Mouse (Mus musculus) urinary bladder, postnatal 4 days (tissue): Measurements from ENCODE around the gene Rap1a.

ENCODE experiments used
- DNase-seq, 2 experiments: peaks; one replicate each; pipeline ENCODE4 v3.0.0; 2021 to 2022; ENCODE audit warnings: low spot score in 2 of 2

Rap1a gene

GRCm38 (mm10) chr3:105806519-105807249, 5.5 kb upstream of the Rap1a start:
- DNase-seq, result no peak

- DNase-seq, result no peak
These were observed 2.5 kb upstream of the Rap1a start for GRCm38 (mm10) chr3:105803600-105803999.

GRCm38 (mm10) chr3:105800675-105801190, 403 bp downstream of the Rap1a start:
- no peak for DNase-seq

GRCm38 (mm10) chr3:105800156-105800674, 921 bp downstream of the Rap1a start:
- no peak for DNase-seq

DNA sequence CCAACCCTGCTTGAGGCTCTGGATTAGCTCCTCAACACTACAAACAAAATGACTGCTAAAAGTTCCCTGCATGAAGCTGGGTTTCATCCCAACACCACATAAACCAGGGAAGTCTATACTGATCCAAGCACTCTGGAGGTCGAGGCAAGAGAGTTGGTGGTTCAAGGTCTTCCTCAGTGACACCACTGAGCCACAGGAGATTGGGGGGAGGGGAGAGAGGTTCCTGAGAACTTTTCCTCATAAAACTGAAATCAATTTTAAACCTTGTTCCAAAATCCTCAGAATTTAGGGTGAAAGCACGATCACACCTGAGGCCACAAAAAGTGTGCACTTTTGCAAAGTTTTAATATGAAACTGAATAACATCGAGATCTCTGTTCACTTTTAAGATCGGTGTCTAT, 1.8 kb downstream of the Rap1a start:
- DNase-seq, result no peak

DNA sequence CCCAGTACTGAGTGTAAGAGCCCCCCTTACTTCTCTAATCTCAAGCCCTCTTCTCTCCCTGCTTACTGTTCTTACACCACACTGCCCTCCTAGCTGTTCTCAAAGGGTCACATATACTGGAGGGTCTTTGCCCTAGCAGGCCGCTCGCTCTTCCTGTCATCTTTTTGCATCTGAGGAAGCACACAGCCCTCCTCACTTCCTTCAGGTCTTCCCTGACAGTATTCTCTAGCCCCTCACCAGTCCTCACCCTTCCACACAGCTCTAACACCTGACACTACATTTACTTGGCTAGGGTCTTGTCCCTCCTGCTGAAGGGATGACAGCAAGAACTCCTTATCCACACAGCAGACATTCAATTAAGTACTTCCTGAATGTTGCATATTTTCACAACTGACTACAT, 2.4 kb downstream of the Rap1a start:
- DNase-seq, result no peak

DNA sequence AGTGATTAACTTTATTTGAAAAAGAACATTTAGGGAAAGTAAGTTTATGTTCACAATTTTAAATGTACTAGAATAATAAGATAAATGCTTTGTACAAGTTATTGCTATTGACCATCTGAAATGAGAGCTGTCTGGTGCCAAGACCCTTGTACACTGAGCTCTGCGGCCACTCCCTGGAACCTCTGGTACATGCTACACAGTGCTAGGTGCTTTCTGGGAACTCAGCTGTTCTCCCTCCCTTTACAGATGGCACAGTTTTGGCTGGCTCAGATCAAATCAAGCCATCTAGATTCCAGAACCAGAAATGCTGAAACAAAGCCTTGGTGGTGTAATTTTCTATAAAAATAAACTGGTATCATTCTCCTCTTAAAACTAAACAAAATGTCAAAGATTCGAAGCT, 3.7 kb downstream of the Rap1a start:
- DNase-seq, result no peak

GRCm38 (mm10) chr3:105796761-105797160, 4.4 kb downstream of the Rap1a start:
- no peak for DNase-seq

- no peak for DNase-seq
These were observed 6.8 kb downstream of the Rap1a start for GRCm38 (mm10) chr3:105794309-105794708.

DNA sequence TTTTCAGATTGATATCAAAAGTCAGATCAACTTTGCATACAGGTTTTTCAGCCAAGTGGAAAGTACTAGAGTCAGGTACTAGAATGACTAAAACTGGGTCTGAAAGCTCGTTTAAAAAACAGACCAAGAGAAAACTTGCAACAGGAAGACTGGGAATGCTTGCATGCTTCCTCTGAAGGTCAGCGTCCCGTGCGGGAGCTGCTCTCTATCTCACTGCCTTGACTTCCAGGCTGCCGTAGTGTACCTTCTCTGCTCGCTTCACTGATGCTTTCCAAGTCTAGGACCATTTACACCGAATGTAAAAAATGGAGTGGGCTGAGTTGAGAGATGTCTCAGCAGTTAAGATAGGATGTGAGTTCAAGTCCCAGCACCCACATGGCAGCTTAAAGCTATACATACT, 8.8 kb downstream of the Rap1a start:
- DNase-seq, result no peak

- no peak for DNase-seq
These were observed 10.0 kb downstream of the Rap1a start for GRCm38 (mm10) chr3:105791129-105791528.

DNA sequence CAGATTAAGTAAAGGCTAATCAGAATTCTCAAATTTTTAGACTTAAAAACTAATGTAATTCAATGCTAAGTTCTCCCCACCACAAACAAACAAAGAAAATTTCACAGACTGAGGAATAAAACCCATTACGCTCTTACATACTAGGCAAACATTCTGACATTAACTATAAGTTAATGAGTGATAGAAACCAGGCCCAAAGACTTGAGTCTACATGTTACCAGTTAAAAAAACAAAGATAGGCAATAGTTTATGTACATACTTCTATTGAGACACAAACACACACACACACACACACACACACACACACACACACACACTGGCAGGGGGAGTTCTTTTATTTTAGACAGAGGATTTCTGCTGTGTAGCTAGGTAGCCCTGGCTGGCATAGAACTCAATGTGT, 10.8 kb downstream of the Rap1a start:
- DNase-seq, result no peak

DNA sequence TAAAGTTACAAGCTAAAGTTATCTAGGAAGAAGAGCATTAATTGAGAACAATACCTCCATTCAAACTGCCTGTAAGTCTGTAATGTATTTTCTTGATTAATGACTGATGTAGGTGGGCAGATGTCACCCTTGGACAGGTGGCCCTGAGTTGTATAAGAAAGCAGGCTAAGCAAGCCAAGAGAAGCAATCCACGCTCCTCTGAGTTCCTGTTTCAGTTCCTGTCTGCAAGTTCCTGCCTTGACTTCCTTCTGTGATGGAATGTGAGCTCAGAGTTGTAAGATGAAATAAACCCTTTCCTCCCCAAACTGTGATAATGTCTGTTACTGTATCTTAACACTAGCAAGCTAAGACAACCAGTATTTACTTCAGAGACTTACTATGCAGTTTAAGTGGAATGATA, 11.4 kb downstream of the Rap1a start:
- no peak for DNase-seq

- no peak for DNase-seq
These were observed 13.8 kb downstream of the Rap1a start for GRCm38 (mm10) chr3:105787328-105787727.

GRCm38 (mm10) chr3:105785865-105786264, 15.3 kb downstream of the Rap1a start:
- no peak for DNase-seq

DNA sequence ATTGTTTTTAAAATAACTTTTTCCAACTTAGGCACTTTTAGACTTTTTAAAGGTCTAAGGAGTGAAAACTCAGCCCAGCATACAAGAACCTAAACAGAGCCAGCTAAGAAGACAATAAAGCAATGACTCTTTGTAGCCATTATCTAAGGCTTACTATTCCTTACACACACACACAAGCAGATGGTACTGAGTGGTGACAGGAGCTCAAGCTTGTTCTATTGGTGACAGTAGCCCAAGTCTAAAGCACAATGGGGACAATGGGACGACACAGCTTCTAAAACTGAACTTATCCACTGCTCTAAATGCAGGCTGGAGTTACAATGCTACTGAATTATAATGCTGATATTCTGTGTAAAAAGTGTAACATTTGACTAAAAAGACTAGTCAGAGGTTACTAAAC, 17.3 kb downstream of the Rap1a start:
- DNase-seq, result no peak

DNA sequence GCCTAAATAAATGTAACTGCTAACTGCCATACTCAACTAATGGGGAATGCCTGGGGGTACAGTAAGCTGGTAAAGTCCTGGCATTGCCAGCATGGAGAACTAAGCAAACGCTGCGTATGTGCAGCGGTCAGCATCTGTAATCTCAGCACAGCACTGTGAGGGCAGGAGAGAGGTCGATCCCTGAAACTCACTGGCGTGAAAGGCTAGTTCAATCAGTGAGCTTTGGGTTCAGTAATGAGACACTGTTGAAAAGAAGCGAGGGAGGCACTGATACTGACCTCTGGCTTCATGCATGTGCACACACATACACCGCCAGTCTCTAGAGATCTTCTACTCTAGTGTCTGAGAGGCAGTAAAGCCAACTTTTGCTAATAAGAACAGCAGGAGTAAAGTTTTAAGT, 18.7 kb downstream of the Rap1a start:
- DNase-seq, result no peak

GRCm38 (mm10) chr3:105777997-105778396, 23.1 kb downstream of the Rap1a start:
- DNase-seq, result no peak

DNA sequence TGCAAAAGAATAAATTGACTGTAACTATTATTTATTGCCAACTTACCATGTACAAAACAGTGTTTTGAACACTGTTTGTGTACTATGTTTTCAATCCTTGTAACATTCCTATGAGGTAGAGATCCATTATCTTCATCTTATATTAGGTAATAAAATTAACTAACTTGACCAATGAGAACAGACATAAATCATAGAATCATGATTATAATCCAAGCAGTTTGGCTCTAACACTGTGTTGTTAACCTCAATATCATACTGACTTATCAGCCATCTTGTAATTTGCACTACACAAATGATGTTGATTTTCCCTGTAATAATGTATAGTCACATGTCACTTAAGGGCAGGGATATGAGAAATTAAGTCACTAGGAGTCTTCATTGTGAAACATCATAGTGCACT, 26.6 kb downstream of the Rap1a start:
- DNase-seq, result no peak

DNA sequence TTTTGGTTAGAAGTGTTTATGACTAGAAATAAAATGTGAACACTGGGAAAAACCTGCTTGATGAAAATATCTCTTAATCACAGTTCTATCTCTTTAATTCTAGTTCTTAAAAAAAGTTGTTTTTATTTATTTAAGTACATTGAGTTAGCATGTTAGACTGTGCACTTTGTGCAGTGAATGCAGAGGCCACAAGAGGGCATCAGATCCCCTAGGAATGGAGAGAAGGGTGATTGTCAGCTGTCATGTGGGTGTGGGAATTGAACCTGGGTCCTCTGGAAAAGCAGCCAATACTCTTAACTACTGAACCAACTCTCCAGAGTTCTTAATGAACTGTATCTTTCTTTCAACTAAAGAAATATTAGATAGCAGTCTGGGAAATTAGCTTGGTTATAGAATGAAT, 29.6 kb downstream of the Rap1a start:
- no peak for DNase-seq

DNA sequence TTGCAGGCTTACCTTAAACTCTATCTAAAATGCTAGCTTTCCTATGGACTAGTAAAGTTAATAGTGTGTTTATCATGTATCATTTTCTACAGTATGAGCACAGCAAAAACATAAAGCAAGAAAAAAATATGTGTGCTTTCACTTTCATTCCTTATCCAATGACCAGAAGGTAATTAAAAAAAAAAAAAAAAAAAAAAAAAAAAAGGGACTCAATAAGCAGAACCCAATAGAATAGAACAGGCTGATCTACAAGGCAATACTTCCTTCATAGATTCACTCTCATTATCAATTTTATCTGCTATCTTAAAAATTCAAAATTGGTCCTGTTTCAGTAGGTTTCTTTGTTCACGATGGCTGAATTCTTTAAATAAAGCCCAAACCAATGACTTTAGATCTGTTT, 30.3 kb downstream of the Rap1a start:
- DNase-seq, result no peak

DNA sequence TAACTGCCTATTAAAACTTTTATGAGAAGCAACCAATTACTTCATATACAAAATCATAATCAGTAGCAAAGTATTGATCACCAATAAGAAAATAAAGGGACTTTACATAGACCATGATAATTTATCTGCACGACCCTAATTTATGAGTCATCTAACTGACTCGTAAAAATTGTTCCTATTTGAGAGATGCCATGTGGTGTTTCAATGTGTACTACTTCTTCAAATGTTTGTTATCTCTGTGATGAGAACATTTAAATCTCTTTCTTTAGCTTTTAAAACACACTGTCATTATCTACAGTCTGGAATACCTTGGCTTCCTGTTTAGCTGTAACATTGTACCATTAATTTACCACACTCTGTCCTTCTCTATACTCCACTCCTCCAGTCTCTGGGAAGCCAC, 31.8 kb downstream of the Rap1a start:
- no peak for DNase-seq

GRCm38 (mm10) chr3:105768529-105768928, 32.6 kb downstream of the Rap1a start:
- no peak for DNase-seq
